Mouse (Mus musculus) lung, postnatal 10 days (tissue): ENCODE measurements around the gene Bub3.

Source experiments
- DNase-seq: peaks from one replicate; pipeline ENCODE4 v3.0.0; 2021

The Bub3 gene

GRCm38 (mm10) chr7:131559986-131560696, at the start of gene Bub3:
TSS of gene Bub3 (plus strand) at chr7:131560222.
- DNase-seq = peak; percentile 96

GRCm38 (mm10) chr7:131539979-131540378, 20.0 kb upstream of the Bub3 start:
- DNase-seq = peak; percentile 90

GRCm38 (mm10) chr7:131541184-131542114, 18.6 kb upstream of the Bub3 start:
- no peak for DNase-seq

- peak; percentile 14 for DNase-seq
Observed at GRCm38 (mm10) chr7:131542115-131542871, 17.7 kb upstream of the Bub3 start, which contains the start of gene Hmx3. TSS of gene Hmx3 (plus strand) at chr7:131542867.

- no peak for DNase-seq
Observed at GRCm38 (mm10) chr7:131542872-131543622, 17.0 kb upstream of the Bub3 start.

- peak; percentile 6 for DNase-seq
Observed at GRCm38 (mm10) chr7:131543623-131544481, 16.2 kb upstream of the Bub3 start.

- DNase-seq = no peak
Observed at GRCm38 (mm10) chr7:131544871-131545270, 15.2 kb upstream of the Bub3 start.

GRCm38 (mm10) chr7:131545701-131546385, 14.2 kb upstream of the Bub3 start:
- DNase-seq = no peak

- DNase-seq = no peak
Observed at GRCm38 (mm10) chr7:131546423-131546822, 13.6 kb upstream of the Bub3 start.

- no peak for DNase-seq
Observed at GRCm38 (mm10) chr7:131547481-131547880, 12.5 kb upstream of the Bub3 start.

- DNase-seq = no peak
Observed at GRCm38 (mm10) chr7:131548473-131548872, 11.5 kb upstream of the Bub3 start, which contains the start of gene Hmx2. TSS of gene Hmx2 (plus strand) at chr7:131548773.

- no peak for DNase-seq
Observed at GRCm38 (mm10) chr7:131551471-131551870, 8.6 kb upstream of the Bub3 start.

- no peak for DNase-seq
Observed at GRCm38 (mm10) chr7:131551931-131552741, 7.9 kb upstream of the Bub3 start.

- DNase-seq = no peak
Observed at GRCm38 (mm10) chr7:131552781-131553180, 7.2 kb upstream of the Bub3 start.

- no peak for DNase-seq
Observed at GRCm38 (mm10) chr7:131553771-131554175, 6.2 kb upstream of the Bub3 start.

GRCm38 (mm10) chr7:131554341-131555180, 5.5 kb upstream of the Bub3 start:
- DNase-seq = no peak

GRCm38 (mm10) chr7:131555301-131556081, 4.5 kb upstream of the Bub3 start:
- no peak for DNase-seq

GRCm38 (mm10) chr7:131556116-131556515, 3.9 kb upstream of the Bub3 start:
- DNase-seq = no peak
